Mouse (Mus musculus): ENCODE results near the gene Lrba.

Gene Lrba

DNA sequence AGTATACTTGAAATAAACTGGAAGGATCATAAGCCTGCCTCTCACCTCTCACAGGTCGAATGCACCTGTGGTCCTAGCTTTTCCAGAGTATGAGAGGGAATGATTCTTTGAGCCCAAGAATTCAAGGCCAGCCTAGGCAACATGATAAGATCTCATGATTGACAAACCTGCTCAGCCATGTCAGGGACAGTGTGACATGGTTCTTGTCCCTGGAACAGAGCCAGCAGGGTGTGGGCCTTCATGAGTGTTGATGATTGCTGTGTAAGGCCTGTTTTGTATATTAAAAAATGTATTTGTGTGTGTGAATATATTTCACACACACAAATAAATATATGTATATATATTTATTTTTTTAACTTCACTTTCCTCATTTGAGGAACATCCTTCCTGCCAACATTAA is 29.3 kb downstream of the Lrba start:
- no peak for DNase-seq (ENCODE audit: low read depth, low spot score)

DNA sequence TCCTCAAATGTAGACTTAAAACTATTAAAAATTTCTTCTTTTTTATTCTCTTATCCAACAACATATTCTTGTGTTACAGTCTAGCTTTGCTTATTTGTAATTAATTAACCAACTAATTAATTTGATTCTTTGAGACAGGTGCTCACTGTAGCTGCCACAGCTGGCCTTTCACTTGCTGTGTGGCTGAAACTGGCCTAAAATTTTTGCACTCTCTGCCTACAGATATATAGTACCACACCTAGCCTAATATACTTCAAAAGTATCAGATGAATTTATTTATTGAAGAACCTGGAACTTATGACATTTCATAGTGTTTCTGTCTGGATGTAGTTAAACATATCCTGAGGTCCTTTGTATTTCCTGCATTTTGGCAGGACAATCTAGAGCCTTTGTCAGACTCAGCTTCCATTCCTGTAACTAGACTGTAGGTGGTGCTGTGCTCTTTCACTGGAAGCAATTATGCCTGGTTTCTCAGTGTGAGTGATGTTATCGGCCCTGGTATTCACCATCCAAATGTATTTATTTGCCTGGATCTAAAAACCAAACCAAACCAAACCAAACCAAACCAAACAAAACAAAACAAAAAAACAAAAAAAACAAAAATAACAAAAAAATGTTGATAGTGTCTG is 43.7 kb downstream of the Lrba start:
- DNase-seq (ENCODE audit: low read depth, low spot score): peak; percentile 50

DNA sequence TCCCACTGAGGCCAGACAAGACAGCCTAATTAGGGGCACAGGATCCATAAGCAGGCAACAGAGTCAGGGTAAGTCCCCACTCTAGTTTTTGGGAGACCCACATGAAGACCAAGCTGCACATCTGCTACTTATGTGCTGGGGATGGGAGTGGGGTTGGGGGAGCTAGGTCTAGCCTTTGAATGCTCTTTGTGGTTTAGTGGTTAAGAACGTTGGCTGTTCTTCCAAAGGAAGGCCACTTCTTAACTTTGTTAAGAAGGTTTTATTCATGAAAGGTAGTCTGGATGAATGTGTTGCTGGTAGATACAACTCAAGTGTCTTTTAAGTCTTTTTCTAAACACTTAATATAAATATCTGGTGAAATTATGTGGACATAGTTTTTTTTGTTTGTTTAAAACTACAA is 51.2 kb downstream of the Lrba start:
- no peak for DNase-seq (ENCODE audit: low read depth, low spot score)

DNA sequence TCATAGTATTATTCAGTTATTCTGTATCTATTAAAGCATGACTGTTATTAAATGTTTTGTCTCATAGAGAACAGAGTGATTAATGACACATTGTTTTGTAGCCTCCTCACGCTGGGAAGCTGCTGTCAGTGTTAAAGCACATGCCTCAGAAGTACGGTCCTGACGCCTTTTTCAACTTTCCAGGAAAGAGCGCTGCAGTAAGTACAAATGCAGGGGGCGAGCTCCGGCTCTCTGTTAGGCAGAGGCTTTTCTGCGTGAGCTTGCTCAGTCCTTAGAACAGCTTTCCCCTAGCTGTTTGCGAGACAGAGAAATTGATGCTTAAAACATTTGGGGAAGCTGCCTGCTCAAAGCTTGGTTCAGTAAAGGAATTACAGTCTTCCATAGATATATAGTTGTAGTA is 66.8 kb downstream of the Lrba start:
- DNase-seq (ENCODE audit: low read depth, low spot score): no peak

DNA sequence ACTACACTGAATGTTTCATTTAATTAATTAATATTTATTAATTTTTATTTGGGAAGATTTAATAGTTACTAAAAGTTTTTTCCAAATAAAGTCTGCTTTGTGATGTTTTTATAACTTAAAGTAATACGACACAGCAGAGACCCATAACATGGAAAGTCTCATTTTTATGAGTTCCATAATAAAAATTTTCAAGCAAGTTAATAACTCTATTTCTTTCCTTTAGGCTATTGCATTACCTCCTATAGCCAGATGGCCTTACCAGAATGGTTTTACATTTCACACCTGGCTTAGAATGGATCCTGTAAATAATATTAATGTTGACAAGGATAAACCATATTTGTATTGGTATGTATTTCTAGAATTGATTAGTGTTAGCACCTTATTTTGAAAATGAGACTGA is 70.4 kb downstream of the Lrba start:
- no peak for DNase-seq (ENCODE audit: low read depth, low spot score)

DNA sequence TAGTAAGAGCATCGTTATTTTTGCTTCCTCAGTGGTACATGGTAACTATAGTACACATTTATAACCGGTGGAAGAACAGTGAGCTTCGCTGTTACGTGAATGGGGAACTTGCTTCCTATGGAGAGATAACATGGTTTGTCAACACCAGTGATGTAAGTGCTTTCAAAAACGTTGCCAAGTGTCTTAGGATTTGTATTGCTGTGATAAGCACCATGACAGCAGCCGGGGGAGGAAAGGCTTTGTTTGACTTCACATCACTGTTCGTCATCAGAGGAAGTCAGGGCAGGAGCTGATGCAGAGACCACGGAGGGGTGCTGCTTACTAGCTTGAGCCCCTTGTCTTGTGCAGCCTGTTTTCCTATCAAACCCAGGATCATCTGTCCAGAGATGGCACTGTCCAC is 71.7 kb downstream of the Lrba start:
- no peak for DNase-seq (ENCODE audit: low read depth, low spot score)

DNA sequence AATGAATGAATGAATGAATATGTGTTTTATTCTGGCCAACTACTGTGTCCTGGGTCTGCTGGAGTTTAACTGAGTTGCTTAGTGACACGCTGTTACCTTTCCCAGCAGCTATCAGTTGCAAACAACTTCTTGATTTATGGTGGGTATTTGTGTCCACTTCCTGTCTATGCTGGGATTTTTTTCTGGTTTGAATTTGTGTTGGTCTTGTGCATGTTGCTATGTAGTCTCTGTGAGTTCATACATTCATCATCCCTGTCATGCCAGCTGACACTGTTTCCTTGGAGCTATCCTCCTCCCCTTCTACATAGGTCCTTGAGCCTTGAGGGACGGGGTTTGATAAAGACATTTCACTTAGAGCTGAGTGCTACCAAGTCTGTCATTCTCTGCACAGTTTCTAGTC is 84.4 kb downstream of the Lrba start:
- peak; percentile 52 for DNase-seq (ENCODE audit: low read depth, low spot score)

DNA sequence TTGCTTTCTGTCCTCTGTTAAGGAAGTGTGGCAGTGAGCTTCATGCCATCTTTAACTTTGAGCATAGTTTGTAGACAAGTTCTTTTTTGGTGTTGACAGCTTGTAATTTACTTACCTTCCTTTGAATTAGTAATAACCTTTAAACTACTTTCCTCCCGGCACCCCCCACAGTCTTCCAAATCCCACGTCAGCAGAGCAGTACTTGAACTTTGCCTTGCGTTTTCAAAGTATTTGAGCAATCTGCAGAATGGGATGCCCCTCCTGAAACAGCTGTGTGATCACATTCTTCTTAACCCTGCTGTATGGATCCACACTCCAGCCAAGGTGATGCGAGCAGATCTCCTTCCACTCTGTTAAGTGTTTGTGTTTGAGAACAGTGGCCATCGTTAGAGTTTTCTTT is 85.7 kb downstream of the Lrba start:
- no peak for DNase-seq (ENCODE audit: low read depth, low spot score)

DNA sequence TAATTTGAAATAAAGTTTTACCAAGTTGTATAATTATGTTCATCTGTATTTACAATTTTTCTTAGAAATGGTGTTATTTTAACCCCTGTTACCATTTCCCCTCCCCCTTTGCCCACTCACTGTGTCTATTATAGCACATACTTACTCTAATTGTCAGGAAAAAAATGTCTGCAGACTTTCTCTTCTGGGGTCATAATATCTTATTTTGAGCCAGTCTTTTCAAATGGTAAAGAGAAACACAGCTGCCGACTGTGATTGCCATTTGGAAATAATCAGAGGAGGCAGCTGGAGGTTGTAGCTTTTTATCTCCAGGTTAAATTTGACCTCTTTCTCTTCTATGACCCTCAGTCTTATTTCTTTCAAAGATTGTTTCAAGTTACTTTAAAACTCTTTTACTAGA is 86.9 kb downstream of the Lrba start:
- no peak for DNase-seq (ENCODE audit: low read depth, low spot score)

DNA sequence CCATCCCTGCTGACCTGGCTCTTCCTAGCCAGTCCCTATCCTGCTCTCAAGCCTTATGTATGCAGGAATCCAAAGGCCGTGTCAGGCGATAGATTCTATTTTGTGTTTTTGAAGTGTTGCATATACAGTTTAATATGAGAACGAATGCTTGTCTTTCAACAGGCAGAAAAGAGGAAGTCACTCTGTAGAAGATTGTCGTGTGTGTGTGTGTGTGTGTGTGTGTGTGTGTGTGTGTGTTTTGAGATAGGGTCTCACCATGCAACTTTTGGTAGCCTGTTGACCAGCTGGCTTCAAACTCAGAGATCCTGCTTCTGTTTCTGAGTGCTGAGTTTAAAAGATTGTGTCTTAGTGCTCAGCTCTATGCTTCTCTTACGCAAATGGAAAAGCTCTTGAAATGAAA is 93.2 kb downstream of the Lrba start:
- no peak for DNase-seq (ENCODE audit: low read depth, low spot score)

DNA sequence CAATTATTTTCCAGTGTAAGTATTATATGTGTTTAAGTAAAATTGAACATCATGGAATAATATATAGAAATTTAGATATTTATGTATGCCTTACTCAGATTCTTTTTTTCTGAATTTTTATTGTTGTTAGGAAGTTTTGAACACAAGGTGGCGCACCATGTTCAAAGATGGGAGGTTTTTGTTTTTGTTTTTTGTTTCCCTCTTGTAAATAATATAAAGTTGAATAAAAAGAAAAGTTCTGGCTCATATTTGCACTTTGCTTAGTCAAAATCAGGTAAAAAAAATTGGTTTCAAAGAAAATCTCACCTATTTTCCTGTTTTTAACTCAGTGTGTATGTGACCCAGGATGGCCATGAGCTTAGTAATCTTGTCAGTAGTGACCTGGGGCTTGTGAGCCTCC is 104.1 kb downstream of the Lrba start:
- no peak for DNase-seq (ENCODE audit: low read depth, low spot score)

DNA sequence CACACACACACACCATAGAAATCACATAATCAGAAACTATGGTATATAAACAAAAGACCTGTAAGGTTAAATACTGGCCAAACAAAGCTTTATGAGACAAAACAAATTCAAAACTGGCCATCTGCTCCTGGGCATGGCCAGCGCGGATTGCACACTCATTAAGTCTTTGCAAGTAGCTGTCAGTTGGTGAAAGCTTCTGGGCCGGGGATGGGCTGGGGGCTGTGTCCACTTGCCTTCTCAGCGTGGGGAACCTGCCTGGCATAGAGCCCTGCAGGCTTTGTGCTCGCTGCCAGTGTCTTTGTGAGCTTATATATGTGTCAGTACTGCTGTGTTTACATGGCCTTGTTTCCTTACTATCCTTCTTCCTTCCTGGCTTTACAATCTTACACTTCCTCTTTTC is 118.8 kb downstream of the Lrba start:
- DNase-seq (ENCODE audit: low read depth, low spot score): no peak

DNA sequence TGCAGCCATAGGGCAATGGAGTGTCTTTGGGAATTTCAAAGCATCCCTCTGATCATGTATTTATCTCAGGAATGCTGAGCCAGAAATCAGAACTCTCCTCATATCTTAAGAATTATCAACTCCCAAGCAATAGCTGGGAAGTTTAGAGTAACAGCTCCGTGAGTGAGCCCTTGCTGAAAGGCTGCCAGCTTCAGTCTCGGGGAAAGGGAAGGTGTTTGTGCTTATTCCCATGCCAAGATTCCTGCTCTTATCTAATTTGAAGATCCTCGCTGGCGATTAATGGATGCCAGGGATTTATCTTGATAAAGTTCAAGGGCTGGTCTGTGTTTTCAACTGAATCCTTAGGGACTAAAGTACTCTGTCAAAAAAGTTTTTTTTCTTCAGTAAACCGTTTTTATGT is 138.0 kb downstream of the Lrba start:
- no peak for DNase-seq (ENCODE audit: low read depth, low spot score)

DNA sequence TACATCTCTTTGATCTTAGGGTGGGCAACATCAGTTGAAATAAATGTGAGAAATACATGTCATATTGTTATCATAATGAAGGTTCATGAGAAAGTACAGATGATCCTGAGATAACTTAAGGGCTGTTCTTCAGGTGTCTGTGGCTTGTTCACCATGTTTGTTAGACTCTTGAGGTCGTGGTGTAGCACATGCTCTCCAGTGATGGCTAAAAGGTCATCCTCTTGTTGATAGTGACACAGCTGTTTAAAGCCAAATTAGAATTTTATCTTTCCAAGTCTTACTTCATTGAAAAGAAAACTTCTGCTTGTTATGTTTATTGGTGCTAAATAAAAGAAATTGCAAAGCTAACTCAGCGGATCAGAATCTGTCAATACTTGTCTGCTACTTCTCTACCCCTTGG is 147.0 kb downstream of the Lrba start:
- DNase-seq (ENCODE audit: low read depth, low spot score): no peak

DNA sequence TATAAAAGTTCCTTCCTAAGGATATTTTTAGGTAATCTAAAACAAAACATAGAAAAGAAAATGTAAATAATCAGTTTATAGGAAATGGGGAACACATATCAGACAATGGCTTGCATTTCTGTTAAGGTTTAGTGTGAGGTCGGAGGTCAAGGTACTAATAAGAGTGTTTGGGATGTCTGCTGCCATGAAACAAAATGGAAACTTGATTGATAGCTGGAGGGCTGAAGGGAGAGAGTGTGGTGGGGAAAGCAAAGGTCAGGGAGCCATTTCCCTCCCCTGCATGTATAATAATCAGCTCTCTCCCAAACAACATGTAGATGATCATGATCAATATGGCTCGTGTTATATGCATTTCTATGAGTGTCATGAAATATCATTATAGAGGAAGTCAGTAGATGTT is 150.8 kb downstream of the Lrba start:
- DNase-seq (ENCODE audit: low read depth, low spot score): peak; percentile 25

DNA sequence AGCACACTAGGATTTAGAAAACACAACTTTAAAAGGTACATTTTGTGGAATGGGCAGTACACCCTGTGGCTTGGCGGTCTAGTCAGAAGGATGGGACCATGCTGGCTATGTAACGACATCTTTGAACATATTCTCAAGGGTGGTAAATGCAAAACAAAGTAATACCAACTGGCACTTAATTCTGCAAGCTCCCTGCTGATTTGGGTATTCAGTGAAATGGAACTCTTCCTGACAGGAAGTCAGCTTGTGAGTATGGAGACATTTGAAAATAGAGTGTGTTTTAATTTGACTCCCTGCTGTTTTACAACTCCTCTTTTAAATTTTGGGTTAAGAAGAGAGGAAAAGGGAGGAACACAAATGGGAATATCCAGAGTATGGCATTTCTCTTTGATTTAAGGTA is 158.1 kb downstream of the Lrba start:
- DNase-seq (ENCODE audit: low read depth, low spot score): peak; percentile 20

DNA sequence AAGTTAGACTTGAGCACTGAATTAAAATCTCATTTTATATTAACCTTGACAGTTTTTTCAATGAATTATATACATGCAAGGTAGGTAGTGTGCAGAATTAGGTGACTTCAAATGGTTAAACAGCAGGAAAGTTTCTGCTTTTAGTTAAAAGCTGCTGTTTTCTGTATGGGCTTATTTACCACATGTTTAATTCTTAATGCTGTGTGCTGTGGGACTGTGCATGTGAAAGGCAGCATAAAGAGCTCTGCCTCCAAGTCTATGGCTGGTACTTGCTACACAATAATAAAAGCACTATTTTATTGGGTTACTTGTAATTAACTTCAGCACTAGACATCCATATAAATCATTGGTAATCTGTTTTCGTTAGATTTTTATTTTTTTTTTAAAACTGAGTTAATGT is 160.6 kb downstream of the Lrba start:
- no peak for DNase-seq (ENCODE audit: low read depth, low spot score)

DNA sequence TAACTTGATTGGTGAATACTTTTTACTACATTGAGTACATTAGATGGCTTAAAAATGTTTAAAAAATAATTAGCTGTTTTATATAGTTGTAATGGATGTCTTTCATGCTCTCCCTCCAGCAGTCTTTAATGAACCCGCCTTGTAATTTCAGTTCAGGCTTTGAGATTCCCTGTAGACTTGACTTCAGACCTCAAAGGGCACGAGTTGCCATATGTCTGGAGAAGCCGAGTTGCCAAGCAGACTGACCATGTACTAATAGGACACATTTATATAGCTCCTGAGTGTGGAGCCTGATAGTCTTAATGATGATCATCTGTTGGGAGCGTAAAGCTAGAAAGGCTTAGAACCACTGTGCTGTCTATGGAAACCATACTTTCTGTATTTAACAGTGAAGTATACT is 161.8 kb downstream of the Lrba start:
- no peak for DNase-seq (ENCODE audit: low read depth, low spot score)

DNA sequence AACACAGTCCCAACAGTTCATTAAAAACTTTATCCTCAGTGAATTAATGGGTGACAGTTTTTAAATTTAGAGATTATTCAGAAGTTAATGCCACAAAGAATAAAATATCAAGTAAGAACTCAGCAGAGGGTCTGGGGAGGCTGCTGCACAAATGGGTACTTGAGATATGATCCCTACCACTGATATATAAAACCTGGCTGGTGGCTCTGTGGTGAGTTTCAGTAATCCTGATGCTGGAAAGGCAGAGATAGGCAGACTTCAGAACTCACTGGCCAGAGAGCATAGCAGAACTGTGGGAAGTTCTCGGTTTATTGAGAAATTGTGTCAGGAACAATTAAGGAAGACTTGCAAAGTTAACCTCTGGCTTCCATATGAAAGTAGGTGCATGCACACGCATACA is 199.3 kb downstream of the Lrba start:
- no peak for DNase-seq (ENCODE audit: low read depth, low spot score)

DNA sequence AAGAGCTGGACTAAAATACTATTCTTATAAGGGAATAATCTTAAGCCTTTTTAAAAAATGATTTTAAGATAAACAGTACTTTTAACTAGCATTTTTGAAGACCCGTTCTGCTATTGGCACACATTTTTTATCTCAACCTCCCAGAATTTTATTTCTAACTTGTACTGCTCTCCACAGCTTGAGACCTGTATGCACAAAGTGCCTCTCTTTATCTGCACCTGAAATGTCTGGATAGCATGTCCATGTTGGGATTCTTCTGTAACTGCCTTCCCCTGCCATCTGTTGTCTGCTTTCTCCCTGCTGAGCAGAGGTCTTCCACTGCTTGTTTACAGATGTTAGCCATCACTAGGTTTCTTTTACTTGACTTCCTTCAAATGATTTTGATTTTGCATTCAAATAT is 202.3 kb downstream of the Lrba start:
- no peak for DNase-seq (ENCODE audit: low read depth, low spot score)

DNA sequence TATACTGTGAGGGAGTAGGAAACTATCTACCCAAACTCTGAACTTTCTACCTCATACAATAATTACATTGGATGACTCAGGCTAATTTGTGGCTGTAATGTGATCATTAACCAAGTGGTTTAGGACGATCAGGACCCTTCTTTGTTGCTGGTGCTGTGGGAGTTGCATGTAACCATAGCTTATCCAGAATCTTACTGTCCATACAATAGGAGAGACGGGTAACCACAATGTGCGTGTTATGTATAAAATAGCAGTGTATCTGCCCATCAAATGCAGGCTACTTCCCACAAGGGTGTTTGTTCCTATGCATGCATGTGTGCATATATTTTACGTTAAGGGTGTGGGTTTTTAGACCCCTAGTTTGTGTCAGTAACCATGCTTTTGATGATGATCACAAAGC is 219.0 kb downstream of the Lrba start:
- DNase-seq (ENCODE audit: low read depth, low spot score): no peak

DNA sequence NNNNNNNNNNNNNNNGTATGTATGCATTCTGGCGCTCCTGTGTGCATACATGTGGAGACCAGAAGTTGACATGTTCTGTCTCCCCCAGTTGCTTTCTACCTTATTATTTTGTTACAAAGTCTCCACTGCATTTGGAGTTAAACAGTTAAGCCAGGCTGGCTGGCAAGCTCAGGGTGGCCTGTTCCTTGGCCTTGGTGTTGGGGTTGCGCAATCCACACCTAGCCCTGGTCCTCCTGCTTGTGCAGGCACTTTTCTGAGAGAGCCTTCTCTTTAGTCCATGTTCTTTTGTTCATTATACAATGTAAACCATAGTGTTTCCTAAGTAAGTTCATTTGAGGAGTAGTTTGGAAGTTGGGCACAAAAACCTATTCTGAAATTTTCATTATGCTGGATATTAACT is 226.7 kb downstream of the Lrba start:
- DNase-seq (ENCODE audit: low read depth, low spot score): no peak

DNA sequence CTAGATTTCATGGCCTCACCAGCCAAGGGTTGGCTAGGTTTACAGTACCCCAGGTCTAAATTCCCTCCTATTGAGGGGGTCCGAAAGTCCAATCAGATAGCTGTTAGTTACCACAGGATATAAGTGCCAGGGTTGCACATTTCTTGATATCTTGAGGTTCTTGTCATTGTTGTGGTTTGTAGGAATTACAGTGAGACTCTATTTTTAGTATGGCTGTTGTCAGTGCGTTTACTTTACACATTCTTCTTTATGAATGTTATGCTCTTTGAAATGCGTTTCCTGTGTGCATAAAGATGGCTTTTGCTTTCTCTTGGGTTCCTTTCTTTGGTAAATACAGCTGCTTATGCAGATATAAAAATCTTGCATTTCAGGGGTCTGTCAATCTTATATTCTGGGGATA is 237.1 kb downstream of the Lrba start:
- DNase-seq (ENCODE audit: low read depth, low spot score): no peak

DNA sequence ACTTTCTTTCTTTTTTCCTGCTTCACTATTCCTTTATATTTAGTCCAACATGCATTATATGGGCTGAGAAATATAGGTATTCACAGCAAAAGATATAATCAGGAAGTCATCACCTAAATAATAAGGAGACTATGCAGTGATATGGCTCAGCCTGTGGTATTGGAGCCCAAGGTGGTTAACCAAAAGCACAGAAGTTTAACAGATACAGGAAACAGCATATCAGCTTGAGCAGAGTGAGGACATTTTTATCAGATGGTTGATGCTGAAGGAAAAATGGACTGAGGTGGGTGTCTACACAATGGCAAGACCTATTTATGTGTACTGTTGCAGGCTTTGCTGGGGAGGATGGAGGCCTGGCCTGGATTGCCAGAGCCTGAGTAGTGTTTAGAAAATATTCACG is 265.5 kb downstream of the Lrba start:
- no peak for DNase-seq (ENCODE audit: low read depth, low spot score)

DNA sequence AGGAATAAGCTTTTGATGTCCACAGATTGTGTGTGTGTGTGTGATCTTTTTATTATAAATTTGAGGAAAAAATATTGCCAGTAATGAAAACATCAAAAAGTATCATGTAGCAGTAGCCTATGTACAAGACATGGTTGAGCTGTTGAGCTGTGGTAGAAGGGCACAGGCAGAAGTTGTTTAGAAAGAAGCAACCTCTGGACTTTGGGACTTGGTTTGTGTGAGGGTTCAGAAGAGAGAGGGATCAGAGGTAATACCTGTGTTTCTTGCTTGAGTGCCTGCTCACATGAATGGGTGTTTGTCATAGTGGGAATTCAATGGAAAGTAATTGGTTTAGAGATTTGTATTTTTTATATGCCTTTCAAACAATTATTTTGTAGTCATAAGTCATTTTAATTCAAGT is 276.1 kb downstream of the Lrba start:
- no peak for DNase-seq (ENCODE audit: low read depth, low spot score)
